Mouse (Mus musculus) spleen, postnatal 4 days (tissue): ENCODE data around the gene Etv6.

Experiments
- DNase-seq, 2 experiments: peaks; one replicate each; pipeline ENCODE4 v3.0.0; 2022; ENCODE audit warnings: low spot score in 2 of 2

The Etv6 gene

GRCm38 (mm10) chr6:134207391-134208179 is 172.1 kb downstream of the Etv6 start:
- DNase-seq: no peak

GRCm38 (mm10) chr6:134208180-134208952 is 172.9 kb downstream of the Etv6 start:
- DNase-seq: no peak

- DNase-seq: no peak
Observed at GRCm38 (mm10) chr6:134210675-134211457, 175.4 kb downstream of the Etv6 start.

GRCm38 (mm10) chr6:134211458-134211776 is 175.9 kb downstream of the Etv6 start:
- DNase-seq: no peak

GRCm38 (mm10) chr6:134217747-134218146 is 182.2 kb downstream of the Etv6 start:
- no peak for DNase-seq

- no peak for DNase-seq
Observed at GRCm38 (mm10) chr6:134218441-134218840, 182.9 kb downstream of the Etv6 start.

GRCm38 (mm10) chr6:134219358-134219757 is 183.9 kb downstream of the Etv6 start:
- no peak for DNase-seq

- DNase-seq: peak in 1 of 2 experiments; percentile 32
Observed at GRCm38 (mm10) chr6:134220209-134220777, 184.8 kb downstream of the Etv6 start.

- DNase-seq: no peak
Observed at GRCm38 (mm10) chr6:134222248-134222929, 186.9 kb downstream of the Etv6 start.

- no peak for DNase-seq
Observed at GRCm38 (mm10) chr6:134225564-134225963, 190.1 kb downstream of the Etv6 start.

- no peak for DNase-seq
Observed at GRCm38 (mm10) chr6:134226349-134227169, 191.1 kb downstream of the Etv6 start.

GRCm38 (mm10) chr6:134236311-134236710 is 200.8 kb downstream of the Etv6 start:
- DNase-seq: no peak

- no peak for DNase-seq
Observed at GRCm38 (mm10) chr6:134238455-134238854, 203.0 kb downstream of the Etv6 start.

GRCm38 (mm10) chr6:134240988-134241387 is 205.5 kb downstream of the Etv6 start:
- DNase-seq: no peak

GRCm38 (mm10) chr6:134243119-134243518 is 207.6 kb downstream of the Etv6 start:
- no peak for DNase-seq

GRCm38 (mm10) chr6:134243546-134243945 is 208.0 kb downstream of the Etv6 start:
- DNase-seq: no peak

- no peak for DNase-seq
Observed at GRCm38 (mm10) chr6:134244071-134244470, 208.6 kb downstream of the Etv6 start.

GRCm38 (mm10) chr6:134246109-134246508 is 210.6 kb downstream of the Etv6 start:
- no peak for DNase-seq

GRCm38 (mm10) chr6:134247324-134247723 is 211.8 kb downstream of the Etv6 start:
- DNase-seq: no peak

GRCm38 (mm10) chr6:134248720-134249119 is 213.2 kb downstream of the Etv6 start:
- no peak for DNase-seq

GRCm38 (mm10) chr6:134250764-134251163 is 215.3 kb downstream of the Etv6 start:
- DNase-seq: no peak
